Mouse (Mus musculus): ENCODE results near the gene Kcnn1. TPM values are rescaled to one million over a fixed set of nuclear protein-coding genes. Genes with fewer than 3 reads are reported as not detected.
A peak's percentile ranks its signal among the peaks of the same experiment; 100 is the strongest.

The Kcnn1 gene
- total RNA-seq, 2 experiments from 2014 or later: 17.4 to 18.3 TPM

GRCm38 (mm10) chr8:70853863-70854262, 9.2 kb downstream of the Kcnn1 start:
- DNase-seq (ENCODE audit: low spot score in 2 of 2): no peak
- no peak for TF ChIP-seq CTCF (conservative IDR thresholded peaks at IDR 0.05)
- no peak overlapping the region for H3K4me3 ChIP-seq

DNA sequence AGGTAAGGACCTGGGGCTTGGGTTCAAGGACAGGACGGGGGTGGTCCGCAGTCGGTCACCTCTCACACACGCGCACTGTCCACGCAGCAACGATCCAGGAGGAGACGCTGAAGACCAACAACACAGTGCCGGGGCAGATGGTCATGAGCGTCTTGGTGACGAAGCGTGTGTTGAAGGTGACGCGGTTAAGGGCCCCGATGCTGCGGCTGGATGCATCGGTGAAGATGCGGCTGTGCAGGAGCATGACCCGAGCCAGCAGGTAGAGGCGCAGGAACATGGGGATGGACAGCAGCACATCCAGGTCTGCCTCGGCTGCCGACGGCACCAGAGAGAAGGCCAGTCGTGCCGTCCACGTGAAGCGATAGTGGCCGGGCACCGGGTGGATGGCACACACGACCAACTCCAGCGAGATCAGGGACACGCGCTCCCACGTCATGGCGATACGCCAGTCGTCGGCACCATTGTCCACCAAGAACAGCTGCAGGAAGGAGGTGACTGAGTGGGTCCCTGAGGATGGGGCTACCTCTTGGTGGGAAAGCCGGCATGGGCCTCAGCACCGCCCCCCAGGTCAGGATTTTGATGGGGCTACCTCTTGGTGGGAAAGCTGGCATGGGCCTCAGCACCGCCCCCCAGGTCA, 10.3 kb downstream of the Kcnn1 start:
- no peak overlapping the region for H3K27ac ChIP-seq
- no peak overlapping the region for H3K4me3 ChIP-seq
- no peak for TF ChIP-seq CTCF (conservative IDR thresholded peaks at IDR 0.05)
- no peak for DNase-seq (ENCODE audit: low spot score in 2 of 2)

More at GRCm38 (mm10) chr8:70853863-70854262, 9.2 kb downstream of the Kcnn1 start:
- H3K27ac ChIP-seq: no peak overlapping the region

DNA sequence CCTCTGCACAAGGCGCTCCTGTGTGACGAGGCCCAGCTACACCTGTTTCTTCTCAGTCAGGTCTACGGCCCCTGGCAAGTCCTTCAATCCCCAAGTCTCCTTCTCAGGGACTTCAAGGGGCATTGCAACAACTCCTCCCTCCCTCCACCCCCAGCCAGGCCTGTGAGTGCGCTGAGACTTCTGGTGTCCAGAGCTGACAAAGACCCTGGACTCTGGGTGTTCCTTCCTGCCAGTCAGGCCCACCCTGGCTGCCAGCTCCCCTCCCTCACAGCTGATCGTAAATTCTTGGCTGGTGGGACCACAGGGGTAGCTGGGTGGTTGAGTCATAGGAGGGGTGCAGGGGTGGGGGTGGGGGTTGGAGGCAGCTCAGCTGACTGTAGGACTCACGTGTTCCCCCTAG, 11.2 kb downstream of the Kcnn1 start:
- TF ChIP-seq CTCF (conservative IDR thresholded peaks at IDR 0.05): no peak
- Histone ChIP-seq H3K4me3 (no peak overlapping the region), H3K27ac (no peak overlapping the region)
- no peak for DNase-seq (ENCODE audit: low spot score in 2 of 2)

- no peak overlapping the region for H3K4me3 ChIP-seq
- no peak for DNase-seq (ENCODE audit: low spot score in 2 of 2)
- H3K27ac ChIP-seq: no peak overlapping the region
- TF ChIP-seq CTCF (conservative IDR thresholded peaks at IDR 0.05): no peak
Measured at GRCm38 (mm10) chr8:70850947-70851346, 12.1 kb downstream of the Kcnn1 start.

GRCm38 (mm10) chr8:70850132-70850845, 12.8 kb downstream of the Kcnn1 start:
- no peak overlapping the region for H3K4me3 ChIP-seq
- TF ChIP-seq CTCF (conservative IDR thresholded peaks at IDR 0.05): no peak
- H3K27ac ChIP-seq: no peak overlapping the region
- DNase-seq (ENCODE audit: low spot score in 2 of 2): no peak

DNA sequence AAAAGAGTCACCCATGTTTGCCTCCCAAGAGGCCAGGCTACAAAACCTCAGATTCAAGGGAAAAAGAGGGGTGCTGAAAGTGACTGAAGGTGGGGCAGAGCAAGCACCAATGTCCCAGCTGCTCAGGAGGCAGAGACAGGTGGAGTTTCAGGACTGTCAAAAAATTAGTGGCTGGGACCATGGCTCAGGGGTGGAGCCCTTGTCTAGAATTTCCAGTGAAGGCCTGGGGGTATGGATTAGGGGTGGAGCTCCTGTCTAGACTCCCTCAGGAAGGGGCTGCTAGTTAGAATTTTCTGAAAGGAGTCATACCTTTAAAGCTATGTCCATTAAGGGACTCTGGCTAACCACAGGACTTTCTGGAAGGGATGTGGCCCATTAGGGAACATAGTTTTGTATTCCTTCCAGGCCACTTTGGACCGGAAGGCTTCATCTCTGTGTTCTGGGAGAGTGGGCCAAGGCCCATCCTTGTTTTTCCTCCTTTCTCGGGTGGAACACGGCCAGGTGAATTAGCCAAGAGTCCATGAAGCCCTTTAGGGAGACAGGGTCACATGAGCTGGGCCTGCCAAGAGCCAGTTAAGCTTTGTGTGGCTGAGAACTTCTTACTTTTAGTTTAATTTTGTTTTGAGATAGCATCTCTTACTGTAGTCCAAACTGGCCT, 13.6 kb downstream of the Kcnn1 start:
- H3K4me3 ChIP-seq: no peak overlapping the region
- no peak for TF ChIP-seq CTCF (conservative IDR thresholded peaks at IDR 0.05)
- no peak for DNase-seq (ENCODE audit: low spot score in 2 of 2)
- H3K27ac ChIP-seq: no peak overlapping the region

DNA sequence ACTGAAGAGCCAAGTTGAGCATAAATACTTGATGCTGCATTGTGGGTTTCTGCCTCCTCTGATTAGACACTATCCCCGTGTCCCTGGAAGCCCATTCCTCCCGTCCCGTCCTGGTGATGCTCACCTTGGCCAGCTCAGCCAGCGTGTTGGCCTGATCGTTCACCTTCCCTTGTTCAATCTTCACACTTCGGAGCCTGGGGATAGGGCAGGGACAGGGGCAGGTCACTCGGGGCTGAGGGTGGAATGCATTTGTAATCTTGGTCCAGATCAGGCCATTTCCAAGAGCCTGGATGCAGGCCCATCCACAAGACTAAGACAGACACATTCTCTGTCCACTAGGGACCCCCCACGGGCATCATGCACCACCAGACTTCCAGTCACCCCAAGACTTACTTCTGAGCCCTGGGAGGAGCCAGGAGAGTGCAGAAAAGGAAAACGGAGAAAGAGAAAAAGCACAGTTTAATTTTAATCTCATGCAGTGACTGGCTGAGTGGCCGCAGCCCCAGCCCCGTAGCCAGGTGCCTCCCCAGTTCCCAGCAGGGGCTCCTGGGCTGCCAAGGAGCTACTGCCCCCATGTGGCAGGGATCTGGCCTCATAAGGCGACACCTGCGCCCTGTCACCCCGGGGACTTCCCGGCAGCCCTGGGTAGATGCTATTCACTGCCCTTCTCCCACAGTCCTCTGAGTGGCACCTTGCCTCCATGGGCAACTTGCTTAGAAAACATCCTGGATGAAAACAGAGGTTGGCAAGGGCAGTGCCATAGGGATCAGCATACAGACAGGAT, 16.5 kb downstream of the Kcnn1 start:
- peak; percentile 55 for TF ChIP-seq CTCF (conservative IDR thresholded peaks at IDR 0.05)
- Histone ChIP-seq H3K4me3 (no peak overlapping the region), H3K27ac (no peak overlapping the region)
- no peak for DNase-seq (ENCODE audit: low spot score in 2 of 2)

DNA sequence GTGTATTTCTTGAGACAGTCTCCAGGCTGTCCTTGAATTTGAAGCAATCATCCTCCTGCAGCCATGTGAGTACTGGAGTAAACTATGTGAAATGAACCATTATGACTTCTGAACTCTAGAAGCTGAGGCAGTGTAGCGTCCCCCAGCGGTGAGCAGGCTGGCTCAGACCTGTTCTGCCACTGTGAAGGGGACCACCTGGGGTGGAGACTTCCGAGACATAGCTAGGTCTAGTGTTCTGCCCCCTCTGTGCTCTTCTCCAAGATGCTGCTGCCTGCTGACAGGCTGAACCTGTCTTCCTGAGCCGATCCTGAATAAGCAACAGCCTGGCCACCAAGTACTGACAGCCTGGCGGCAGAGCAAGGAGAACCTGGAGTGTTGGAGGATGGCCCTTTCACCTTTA, 17.9 kb downstream of the Kcnn1 start:
- H3K4me3 ChIP-seq: no peak overlapping the region
- H3K27ac ChIP-seq: no peak overlapping the region
- TF ChIP-seq CTCF (conservative IDR thresholded peaks at IDR 0.05): no peak
- no peak for DNase-seq (ENCODE audit: low spot score in 2 of 2)

DNA sequence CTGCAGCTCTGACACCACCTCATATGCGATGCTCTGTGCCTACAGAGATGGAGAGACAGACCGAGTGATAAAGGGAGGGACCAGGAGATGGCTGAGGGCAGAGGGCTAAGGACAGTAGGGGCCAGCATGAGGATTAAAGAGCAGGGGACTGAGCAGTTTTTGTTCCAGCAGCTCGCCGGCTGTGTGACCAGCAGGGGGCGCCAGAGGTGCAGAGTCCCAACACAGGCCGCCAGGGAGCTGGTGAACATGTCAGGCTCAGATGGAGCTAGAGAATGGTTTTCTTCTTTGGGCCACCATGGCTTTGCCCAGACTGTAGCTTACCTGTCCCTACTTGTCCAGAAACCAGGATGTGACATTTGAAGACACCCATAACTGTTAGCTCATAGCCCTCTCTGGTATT, 18.5 kb downstream of the Kcnn1 start:
- peak; percentile 81 to 92 for DNase-seq (ENCODE audit: low spot score in 2 of 2)
- TF ChIP-seq CTCF (conservative IDR thresholded peaks at IDR 0.05): peak; percentile 98
- H3K4me3 ChIP-seq: no peak overlapping the region
- H3K27ac ChIP-seq: no peak overlapping the region

GRCm38 (mm10) chr8:70843941-70844340, 19.1 kb downstream of the Kcnn1 start:
- TF ChIP-seq CTCF (conservative IDR thresholded peaks at IDR 0.05): no peak
- no peak overlapping the region for H3K4me3 ChIP-seq
- DNase-seq (ENCODE audit: low spot score in 2 of 2): no peak

DNA sequence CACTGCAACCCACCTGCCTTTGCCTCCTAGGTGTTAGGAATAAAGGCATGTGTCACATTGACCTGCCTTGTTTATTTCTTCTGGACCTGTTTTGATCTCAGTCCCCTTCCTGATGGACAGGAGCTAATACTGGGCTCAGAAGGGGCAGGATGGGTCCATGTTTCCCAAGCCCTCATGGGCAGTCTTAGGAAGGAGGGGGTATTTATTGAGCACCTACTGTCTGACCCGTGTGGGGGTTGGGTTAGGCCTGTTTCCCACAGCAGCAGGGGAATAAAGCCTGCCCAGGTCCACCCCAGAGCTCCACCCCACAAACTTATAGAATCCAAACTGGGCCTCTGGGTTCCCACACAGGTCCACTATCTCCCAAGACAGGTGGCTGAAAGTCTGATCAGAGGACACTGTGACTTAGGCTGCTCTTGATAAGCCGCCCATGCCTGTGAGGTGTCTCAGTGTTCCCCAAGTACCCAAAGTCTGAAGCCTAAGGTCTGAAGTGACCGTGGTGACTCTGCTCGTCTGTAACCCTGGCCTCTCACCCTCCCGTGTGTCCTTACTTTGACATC, 19.8 kb downstream of the Kcnn1 start:
- DNase-seq (ENCODE audit: low spot score in 2 of 2): no peak
- TF ChIP-seq CTCF (conservative IDR thresholded peaks at IDR 0.05): no peak
- no peak overlapping the region for H3K27ac ChIP-seq
- H3K4me3 ChIP-seq: no peak overlapping the region

More at GRCm38 (mm10) chr8:70843941-70844340, 19.1 kb downstream of the Kcnn1 start:
- H3K27ac ChIP-seq: no peak overlapping the region

- DNase-seq (ENCODE audit: low spot score in 2 of 2): no peak
- TF ChIP-seq CTCF (conservative IDR thresholded peaks at IDR 0.05): no peak
- no peak overlapping the region for H3K4me3 ChIP-seq
- no peak overlapping the region for H3K27ac ChIP-seq
Measured at GRCm38 (mm10) chr8:70842484-70842883, 20.6 kb downstream of the Kcnn1 start.

Data from layer of hippocampus, adult 2 months (tissue).